Mouse (Mus musculus) neural tube, embryonic 10.5 days (tissue): ENCODE measurements around the gene Trim43b.
"Not testable (repeated sequence)": the region's sequence is repeated elsewhere in the genome, so short reads cannot be mapped to it uniquely, and the experiment has no call there.

ENCODE experiments used
- DNase-seq: peaks from one replicate; pipeline ENCODE4 v3.0.0-alpha.2; 2017; ENCODE audit warnings: low spot score; ENCODE audit errors: extremely low spot score

Trim43b gene

DNA sequence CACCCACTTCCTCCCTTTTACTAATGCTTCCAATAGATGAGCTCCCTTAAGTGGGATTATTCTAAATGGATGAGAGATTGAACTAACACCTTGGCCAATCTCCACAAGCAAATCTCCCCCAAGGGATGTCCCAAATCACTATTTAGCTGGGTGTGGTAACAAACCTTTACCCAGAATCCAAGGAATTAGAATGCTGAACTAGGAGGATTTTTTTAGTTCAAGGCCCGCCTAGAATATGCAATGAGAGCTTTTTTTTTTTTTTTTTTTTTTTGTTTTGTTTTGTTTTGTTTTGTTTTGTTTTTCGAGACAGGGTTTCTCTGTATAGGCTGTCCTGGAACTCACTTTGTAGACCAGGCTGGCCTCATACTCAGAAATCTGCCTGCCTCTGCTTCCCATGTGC, at the start of gene Trim43b:
Gene Trim43b, minus strand, starts transcription at position 101 of the 400 bp plus-strand sequence.
- not testable (repeated sequence) for DNase-seq

DNA sequence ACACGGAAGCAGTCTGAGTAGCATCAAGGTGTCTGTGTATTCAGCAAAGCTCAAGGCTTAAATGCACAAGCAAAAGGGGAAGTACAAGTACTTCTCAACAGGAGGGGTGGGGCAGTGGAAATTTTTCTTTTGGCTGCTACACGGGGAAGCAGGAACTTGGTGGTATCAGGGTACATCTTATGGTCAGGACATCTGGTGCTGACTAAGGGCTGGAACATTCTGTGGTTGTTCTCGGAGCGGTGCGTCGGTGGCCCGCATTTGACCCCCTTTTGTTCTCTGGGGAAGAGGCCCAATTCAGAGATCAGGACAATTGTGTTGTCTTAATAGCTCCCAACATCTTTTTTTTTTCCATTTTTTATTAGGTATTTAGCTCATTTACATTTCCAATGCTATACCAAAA, 11.9 kb upstream of the Trim43b start:
- not testable (repeated sequence) for DNase-seq

DNA sequence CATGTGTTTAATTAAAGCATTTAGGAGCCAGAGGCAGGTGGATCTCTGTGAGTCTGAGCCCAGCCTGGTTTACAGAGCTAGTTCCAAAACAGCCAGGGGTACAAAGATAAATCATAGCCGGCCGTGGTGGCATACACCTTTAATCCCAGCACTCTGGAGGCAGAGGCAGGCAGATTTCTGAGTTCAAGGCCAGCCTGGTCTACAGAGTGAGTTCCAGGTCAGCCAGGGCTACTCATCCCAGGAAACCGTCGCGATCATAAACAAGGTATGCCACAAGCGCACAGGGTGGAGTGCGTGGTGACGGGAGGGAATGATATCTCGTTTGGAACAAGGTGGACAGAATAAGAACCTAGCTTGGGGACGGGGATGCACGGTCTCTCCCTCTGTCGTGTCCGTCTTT, 5.9 kb downstream of the Trim43b start:
- not testable (repeated sequence) for DNase-seq

DNA sequence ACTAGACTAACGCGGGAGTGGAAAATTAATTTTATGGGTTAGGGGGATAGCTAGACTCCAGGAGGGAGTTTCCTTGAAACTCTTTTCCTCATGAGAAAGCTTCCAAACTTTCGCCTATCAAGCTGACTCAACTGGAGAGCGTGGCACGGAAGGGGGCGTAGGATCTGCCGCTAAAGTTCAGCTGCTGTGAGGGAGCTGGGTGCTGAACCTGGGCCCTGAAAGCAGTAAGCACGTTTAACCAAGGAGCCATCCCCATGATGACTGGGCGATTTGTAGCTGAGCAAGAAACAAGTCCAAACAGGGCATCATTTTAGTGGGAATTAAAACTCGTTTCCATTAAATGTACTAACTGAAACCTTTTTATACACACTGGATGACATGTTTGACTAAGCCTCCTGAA, 13.0 kb downstream of the Trim43b start:
- DNase-seq, result not testable (repeated sequence)

DNA sequence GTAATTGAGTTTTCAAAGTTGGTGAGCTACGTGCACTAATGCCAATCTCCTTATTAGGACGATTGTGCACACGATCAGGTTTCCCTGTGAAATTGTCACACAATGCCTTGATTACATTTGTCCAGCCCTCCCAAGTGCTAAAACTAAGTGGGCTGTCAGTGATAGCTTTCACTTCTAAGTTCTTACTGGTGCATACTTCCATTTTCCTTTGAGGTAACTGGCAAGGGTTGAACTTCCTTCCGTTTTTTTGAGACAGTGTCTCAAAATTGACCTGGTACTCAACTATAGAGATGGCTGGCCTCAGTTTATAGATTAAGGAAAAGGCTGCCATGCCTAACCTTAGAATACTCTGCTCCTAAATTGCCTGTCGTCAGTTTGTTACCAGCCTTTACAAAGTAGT, 16.1 kb downstream of the Trim43b start:
- not testable (repeated sequence) for DNase-seq

DNA sequence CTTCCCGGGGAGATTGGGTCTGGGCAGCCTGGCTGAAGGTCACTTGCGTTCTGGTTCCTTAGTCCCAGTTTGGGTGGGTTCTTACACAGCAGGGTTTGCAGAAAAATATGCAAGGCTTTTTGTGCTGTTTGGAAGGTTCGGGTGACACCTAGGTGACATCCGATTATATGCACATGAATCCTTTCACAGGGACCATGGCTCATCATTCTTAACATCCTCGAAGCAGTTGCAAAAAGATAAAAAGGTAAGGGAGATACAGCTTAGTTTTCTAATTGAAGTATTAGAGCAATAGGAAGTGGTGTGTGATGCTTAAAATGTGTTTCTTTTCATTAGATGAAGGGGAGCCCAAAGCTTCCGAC, 25.5 kb downstream of the Trim43b start:
- not testable (repeated sequence) for DNase-seq

DNA sequence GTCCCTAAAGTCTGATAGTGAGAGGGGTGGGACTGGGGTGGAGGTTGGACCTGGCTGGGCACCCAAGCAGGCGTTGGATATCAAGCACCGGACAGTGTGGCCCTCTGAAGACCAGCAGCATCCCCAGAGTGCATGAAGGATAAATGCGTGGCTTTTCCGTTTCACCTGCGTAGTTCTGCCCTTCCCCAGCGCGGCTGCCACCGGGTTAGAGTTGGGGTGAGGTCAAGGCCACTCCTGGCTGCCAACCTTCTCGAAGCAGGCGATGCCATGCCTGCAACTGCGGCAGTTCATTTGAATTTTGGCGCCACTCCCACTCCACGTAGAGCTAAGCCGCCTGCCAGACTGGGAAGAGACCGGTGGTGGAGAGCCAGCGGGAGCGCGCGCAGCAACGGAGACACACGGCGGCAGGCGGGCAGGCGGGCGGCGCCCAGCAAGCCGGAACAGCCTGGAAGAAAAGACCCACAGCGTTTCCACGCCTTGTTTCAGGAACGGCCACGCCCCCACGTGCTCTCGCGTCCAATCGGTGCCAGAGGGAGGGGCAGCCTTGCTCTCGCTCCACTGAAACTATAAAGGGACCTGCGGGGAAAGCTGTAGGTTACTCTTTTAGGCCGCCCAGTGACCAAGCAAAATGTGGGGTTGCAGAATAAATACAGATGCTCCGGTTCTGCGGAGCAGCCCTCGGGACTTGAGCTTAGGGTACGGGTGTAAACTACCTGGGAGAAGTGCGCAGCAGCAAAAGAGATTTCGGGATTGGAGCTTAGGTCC, 26.1 kb downstream of the Trim43b start:
- peak; percentile 19 for DNase-seq
